Mouse (Mus musculus) midbrain, embryonic 16.5 days (tissue): Measurements from ENCODE around the gene Csrnp3. TPM values are rescaled to one million over a fixed set of nuclear protein-coding genes. Genes with fewer than 3 reads are reported as not detected.

Experiments used
- ATAC-seq: fragments of 200-750 bp; cut with Nextera tagmentation; 2 replicates; pipeline ENCODE4 v1.8.0; 2017; ENCODE audit warnings: moderate TSS enrichment
- H3K27ac ChIP-seq: fragments of 300-500 bp; sonication (generic); 2 replicates; pipeline ENCODE4 v1.5.1; 2014; ENCODE audit warnings: mild to moderate bottlenecking, low read length, mixed read lengths
- H3K27me3 ChIP-seq: fragments of 300-500 bp; sonication (generic); 2 replicates; pipeline ENCODE4 v1.6.1; 2014; ENCODE audit warnings: low read depth, low read length, mixed read lengths; ENCODE audit not compliant: control insufficient read depth, insufficient read depth
- H3K36me3 ChIP-seq: fragments of 300-500 bp; sonication (generic); 2 replicates; pipeline ENCODE4 v1.6.1; 2014; ENCODE audit warnings: mild to moderate bottlenecking, low read length, moderate library complexity, mixed read lengths; ENCODE audit not compliant: control insufficient read depth, insufficient read depth
- H3K4me1 ChIP-seq: fragments of 300-500 bp; sonication (generic); 2 replicates; pipeline ENCODE4 v1.6.1; 2014; ENCODE audit warnings: mild to moderate bottlenecking, low read length, mixed read lengths; ENCODE audit not compliant: control insufficient read depth, insufficient read depth
- H3K4me2 ChIP-seq: fragments of 300-500 bp; sonication (generic); 2 replicates; pipeline ENCODE4 v1.6.1; 2014; ENCODE audit warnings: mild to moderate bottlenecking, low read length, mixed read lengths
- H3K4me3 ChIP-seq: fragments of 300-500 bp; sonication (generic); 2 replicates; pipeline ENCODE4 v1.5.1; 2014; ENCODE audit warnings: low read depth, mild to moderate bottlenecking, low read length, moderate library complexity, mixed read lengths
- H3K9ac ChIP-seq: fragments of 300-500 bp; sonication (generic); 2 replicates; pipeline ENCODE4 v1.6.1; 2014; ENCODE audit warnings: low read depth, low read length, mixed read lengths
- H3K9me3 ChIP-seq: fragments of 300-500 bp; sonication (generic); replicated peaks from 2 replicates; pipeline ENCODE4 v1.6.1; 2014; ENCODE audit warnings: mild to moderate bottlenecking, low read length, mixed read lengths; ENCODE audit not compliant: control insufficient read depth, poor library complexity, severe bottlenecking
- WGBS: fragments of 180-500 bp; shearing (Covaris S2); extraction: QIAGEN DNeasy Blood & Tissue Kit; methylation state at CpG from one replicate; pipeline ENCODE4 v1.1.7; 2014; 5-methylcytosine and 5-hydroxymethylcytosine counted together
- polyA plus RNA-seq: library from polyadenylated mRNA; unstranded; fragments of >200 nt; fragmentation: Nextera tagmentation; extraction: Ambion mirVana; gene quantifications from 2 replicates; pipeline ENCODE4 v1.2.1, GENCODE M21; 2015

Csrnp3 gene
- polyA plus RNA-seq, 1 experiment from 2014 or later, result 56.0 TPM

DNA sequence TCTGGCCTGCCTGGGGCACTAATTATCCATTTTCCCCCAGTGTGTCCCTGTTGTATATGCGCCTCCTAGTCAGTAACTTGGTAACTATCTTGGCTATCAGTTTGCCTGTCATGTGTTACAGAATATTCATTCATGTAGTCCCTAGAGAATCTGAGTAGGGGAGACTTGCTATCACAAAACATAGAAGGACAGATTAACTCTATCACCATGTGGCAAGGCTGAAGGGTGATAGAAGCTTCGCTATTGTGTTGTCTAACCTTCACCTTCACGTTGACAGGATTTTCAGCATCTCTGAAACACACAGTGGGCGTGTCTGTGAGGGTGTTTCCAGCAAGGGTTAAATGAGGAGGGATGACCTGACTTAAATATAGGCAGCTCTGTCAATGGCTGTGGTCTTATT, 140.1 kb downstream of the Csrnp3 start:
- Histone ChIP-seq H3K27me3 (no peaks in the 10 kb centered on the region), H3K4me2 (no peak overlapping the region), H3K27ac (no peak overlapping the region), H3K36me3 (no peaks in the 10 kb centered on the region), H3K9me3 (no peaks in the 10 kb centered on the region), H3K9ac (no peak overlapping the region), H3K4me1 (0 out of 2 replicates have a peak, but pooled peaks cover under 1% of the 10 kb centered on the region), H3K4me3 (no peak overlapping the region)
- WGBS, result 63% methylated on average over 4 of the region's 4 CpGs
- no peak for ATAC-seq

- ATAC-seq, result no peak
- H3K4me2 ChIP-seq, result no peak overlapping the region
- no peaks in the 10 kb centered on the region for H3K36me3 ChIP-seq
- H3K27me3 ChIP-seq, result no peaks in the 10 kb centered on the region
- H3K9me3 ChIP-seq, result no peaks in the 10 kb centered on the region
- no peak overlapping the region for H3K27ac ChIP-seq
- no peak overlapping the region for H3K9ac ChIP-seq
- H3K4me1 ChIP-seq, result peaks cover 4% of the 10 kb centered on the region; the same call in 1 of the 2 replicates
- no peak overlapping the region for H3K4me3 ChIP-seq
- 80% methylated on average over 6 of the region's 6 CpGs for WGBS
Observed at GRCm38 (mm10) chr2:65987069-65987468, 141.5 kb downstream of the Csrnp3 start.

- Histone ChIP-seq H3K27me3 (no peaks in the 10 kb centered on the region), H3K4me1 (peaks cover 8% of the 10 kb centered on the region), H3K9ac (no peak overlapping the region), H3K36me3 (no peaks in the 10 kb centered on the region), H3K27ac (no peak overlapping the region), H3K4me2 (no peak overlapping the region), H3K4me3 (no peak overlapping the region), H3K9me3 (no peaks in the 10 kb centered on the region)
- ATAC-seq, result no peak
- 82% methylated on average over 3 of the region's 3 CpGs for WGBS
Observed at GRCm38 (mm10) chr2:65987588-65987987, 142.0 kb downstream of the Csrnp3 start.

GRCm38 (mm10) chr2:65988788-65989187, 143.2 kb downstream of the Csrnp3 start:
- Histone ChIP-seq H3K36me3 (no peaks in the 10 kb centered on the region), H3K9ac (no peak overlapping the region), H3K4me1 (peaks cover 20% of the 10 kb centered on the region), H3K27me3 (no peaks in the 10 kb centered on the region), H3K4me3 (no peak overlapping the region), H3K9me3 (no peaks in the 10 kb centered on the region), H3K4me2 (no peak overlapping the region), H3K27ac (no peak overlapping the region)
- WGBS, result 79% methylated on average over 3 of the region's 3 CpGs
- ATAC-seq, result no peak

DNA sequence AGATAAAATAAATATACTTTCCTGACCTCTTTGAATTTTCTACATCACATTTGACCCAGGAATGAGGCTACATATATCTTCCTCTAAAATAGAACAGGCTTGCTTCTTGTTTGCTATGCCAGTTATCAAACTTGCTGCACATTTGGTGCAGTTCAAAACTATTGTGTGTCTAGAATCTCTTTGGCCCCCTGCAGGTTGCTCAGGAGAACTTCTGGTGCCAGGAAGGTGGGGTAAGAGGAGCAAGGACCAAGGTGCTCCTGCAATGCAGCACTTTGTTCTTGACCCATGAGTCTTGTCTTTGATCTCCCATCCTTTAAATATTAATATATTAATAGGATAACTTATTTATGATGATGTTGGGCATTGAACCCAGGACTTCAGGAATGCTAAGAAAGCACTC, 144.5 kb downstream of the Csrnp3 start:
- Histone ChIP-seq H3K27ac (no peak overlapping the region), H3K4me3 (no peak overlapping the region), H3K9ac (no peak overlapping the region), H3K27me3 (no peaks in the 10 kb centered on the region), H3K36me3 (no peaks in the 10 kb centered on the region), H3K4me1 (peaks cover 29% of the 10 kb centered on the region), H3K9me3 (no peaks in the 10 kb centered on the region), H3K4me2 (no peak overlapping the region)
- ATAC-seq, result no peak

GRCm38 (mm10) chr2:65990754-65991153, 145.2 kb downstream of the Csrnp3 start:
- Histone ChIP-seq H3K27me3 (no peaks in the 10 kb centered on the region), H3K27ac (no peak overlapping the region; the same call in 1 of the 2 replicates), H3K9me3 (no peaks in the 10 kb centered on the region), H3K36me3 (no peaks in the 10 kb centered on the region), H3K9ac (no peak overlapping the region), H3K4me2 (no peak overlapping the region), H3K4me1 (peaks cover 36% of the 10 kb centered on the region), H3K4me3 (no peak overlapping the region)
- WGBS, result 35% methylated on average over 4 of the region's 4 CpGs
- no peak for ATAC-seq

DNA sequence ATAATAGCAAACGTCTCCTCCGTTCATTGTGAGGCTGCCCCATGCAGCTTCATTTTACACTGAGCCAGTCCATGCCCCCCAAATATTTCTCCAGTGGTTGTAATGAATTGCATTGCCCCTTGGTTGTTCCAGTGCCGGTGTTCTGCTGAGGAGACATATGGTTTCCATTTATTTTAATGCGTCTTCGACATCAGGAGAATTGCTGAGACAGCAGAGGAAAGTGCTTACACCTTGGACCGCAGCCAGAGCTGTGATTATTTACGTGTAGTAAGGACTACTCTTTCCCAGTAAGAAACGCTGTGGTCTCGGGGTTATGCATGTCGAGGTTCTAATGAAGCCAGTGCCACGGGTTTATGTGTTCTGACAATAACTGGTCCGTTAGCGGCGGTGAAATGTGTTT, 147.8 kb downstream of the Csrnp3 start:
- Histone ChIP-seq H3K9ac (0 out of 2 replicates have a peak overlapping the region, but pooled peaks have one; percentile 14), H3K4me1 (peaks cover 37% of the 10 kb centered on the region), H3K27ac (peak overlapping the region; percentile 71), H3K4me2 (peak overlapping the region; percentile 36), H3K27me3 (no peaks in the 10 kb centered on the region), H3K36me3 (no peaks in the 10 kb centered on the region), H3K4me3 (peak overlapping the region; percentile 11; the same call in 1 of the 2 replicates), H3K9me3 (no peaks in the 10 kb centered on the region)
- ATAC-seq, result no peak
- 13% methylated on average over 14 of the region's 14 CpGs for WGBS

DNA sequence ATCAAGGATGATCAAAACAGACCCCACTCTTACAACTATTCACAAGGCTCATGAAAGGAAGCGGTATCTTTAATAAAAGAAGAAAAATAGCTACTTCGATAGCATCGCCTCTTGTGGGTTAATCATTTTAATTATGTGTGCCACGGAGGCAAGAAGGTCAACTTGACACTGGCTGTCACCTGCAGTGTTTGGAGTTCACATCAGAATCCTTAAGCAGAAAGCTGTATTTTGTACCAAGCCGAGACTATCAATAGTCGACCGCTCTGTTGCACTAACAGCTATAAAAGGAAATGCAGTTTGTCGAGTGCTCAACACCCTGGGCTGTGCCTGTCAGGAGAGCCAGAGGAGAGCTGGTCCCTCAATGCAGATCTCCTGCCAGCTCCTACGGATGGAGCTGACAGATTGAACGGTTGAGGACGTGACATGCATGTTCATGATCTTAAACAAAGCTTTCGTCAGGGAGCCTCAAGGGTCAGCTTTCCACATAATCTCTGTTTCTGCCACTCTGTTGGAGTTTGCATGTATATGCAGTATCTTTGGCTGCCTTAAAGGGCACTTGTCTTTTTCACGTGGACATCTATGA, 149.4 kb downstream of the Csrnp3 start:
- Histone ChIP-seq H3K4me1 (peaks cover 42% of the 10 kb centered on the region), H3K9ac (peak overlapping the region; percentile 31; the same call in 1 of the 2 replicates), H3K4me2 (peak overlapping the region; percentile 44), H3K9me3 (no peaks in the 10 kb centered on the region), H3K27ac (peak overlapping the region; percentile 76), H3K36me3 (no peaks in the 10 kb centered on the region), H3K4me3 (no peak overlapping the region), H3K27me3 (no peaks in the 10 kb centered on the region)
- WGBS, result 6% methylated on average over 13 of the region's 13 CpGs
- ATAC-seq, result peak; percentile 86

DNA sequence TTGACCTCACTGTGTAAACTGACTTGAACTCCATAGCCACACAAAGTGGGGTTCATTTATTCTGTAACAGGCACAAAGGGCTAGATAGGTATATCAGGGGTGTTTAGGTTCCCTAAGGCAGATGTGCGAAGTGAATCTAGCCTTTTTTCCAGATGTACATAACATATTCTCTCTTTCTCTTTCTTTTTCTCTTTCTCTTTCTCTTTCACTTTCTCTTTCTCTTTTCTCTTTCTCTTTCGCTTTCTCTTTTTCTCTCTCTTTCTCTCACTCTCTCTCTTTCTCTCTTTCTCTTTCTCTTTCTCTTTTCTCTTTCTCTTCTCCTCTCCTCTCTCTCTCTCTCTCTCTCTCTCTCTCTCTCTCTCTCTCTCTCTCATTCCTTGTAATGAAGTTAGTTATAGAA, 153.2 kb downstream of the Csrnp3 start:
- ATAC-seq, result no peak
- Histone ChIP-seq H3K4me2 (no peak overlapping the region), H3K36me3 (no peaks in the 10 kb centered on the region), H3K27me3 (no peaks in the 10 kb centered on the region), H3K4me3 (no peak overlapping the region), H3K9ac (no peak overlapping the region), H3K4me1 (peaks cover 26% of the 10 kb centered on the region), H3K9me3 (no peaks in the 10 kb centered on the region), H3K27ac (no peak overlapping the region)
- 90% methylated on average over 2 of the region's 2 CpGs for WGBS
